In the genomic region with DNA sequence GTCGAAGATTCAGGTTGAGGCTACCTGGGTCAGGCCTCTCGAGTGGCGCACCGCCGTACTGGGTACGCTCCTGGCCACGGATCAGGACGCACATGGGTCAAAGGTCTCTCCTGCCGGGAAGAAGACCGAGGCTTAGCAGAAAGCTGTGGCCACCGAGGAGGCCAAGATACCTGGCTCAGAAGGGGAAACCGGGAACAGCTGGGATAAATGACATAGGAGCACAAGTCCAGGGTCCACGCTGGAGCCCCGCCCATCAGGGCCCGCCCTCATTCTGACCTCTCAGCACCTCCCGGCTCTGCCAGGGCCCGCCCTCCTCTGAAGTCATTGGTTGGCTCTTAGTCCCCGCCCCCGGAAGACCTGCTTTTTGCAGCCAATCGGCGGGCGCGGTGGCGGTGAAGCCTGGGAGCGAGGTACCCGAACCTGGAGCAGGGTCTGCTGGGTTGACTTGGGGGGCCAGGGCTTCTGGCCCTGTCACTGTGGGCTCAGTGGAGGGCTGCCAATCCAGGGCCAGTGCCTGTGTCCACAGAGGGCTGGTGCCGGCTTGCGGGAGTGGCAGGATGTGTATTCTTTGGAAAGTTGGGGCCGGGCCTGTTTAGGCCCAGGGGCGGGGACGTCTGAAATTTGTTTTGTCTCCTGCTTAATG, we compare ENCODE assay signal across 1 mouse cellular context.
TF ChIP-seq lines count a peak whose summit lies in the region.

A gene (plus strand): TSS at position 325 of the 643 bp plus-strand sequence.

TF ChIP-seq in MEL, 35 proteins besides CTCF, POLR2A, EP300 and RAD21 (continued from another document):
- no peak for TF ChIP-seq ZKSCAN1 (IDR thresholded peaks at IDR 0.05; ENCODE audit: low read depth, low read length)
- TF ChIP-seq TAL1 (IDR thresholded peaks at IDR 0.05; ENCODE audit: low read length) = no peak
- no peak for TF ChIP-seq UBTF (IDR thresholded peaks at IDR 0.05; ENCODE audit: borderline replicate concordance, insufficient read depth, low read depth, low read length)
- peak; percentile 42; the same call in 1 of the 2 replicates for TF ChIP-seq MAX (IDR thresholded peaks at IDR 0.05; ENCODE audit: low read length)
- TF ChIP-seq BHLHE40 (IDR thresholded peaks at IDR 0.05; ENCODE audit: borderline replicate concordance, low read depth, low read length) = no peak
- TF ChIP-seq POLR2AphosphoS2 (IDR thresholded peaks at IDR 0.05; ENCODE audit: low read length) = no peak
- no peak for TF ChIP-seq CHD1 (IDR thresholded peaks at IDR 0.05; ENCODE audit: low read depth, low read length)
- TF ChIP-seq USF2 (IDR thresholded peaks at IDR 0.05; ENCODE audit: borderline replicate concordance in 1 of 2, insufficient read depth in 1 of 2, low read depth in 1 of 2, low read length in 2 of 2) = no peak
- no peak for TF ChIP-seq JUND (IDR thresholded peaks at IDR 0.05; ENCODE audit: low read depth, low read length)
- peak; percentile 39; the same call in 1 of the 2 replicates for TF ChIP-seq NELFE (IDR thresholded peaks at IDR 0.05; ENCODE audit: low read depth, low read length)
- peak; percentile 79 for TF ChIP-seq MXI1 (IDR thresholded peaks at IDR 0.05; ENCODE audit: low read depth, low read length)
TF ChIP-seq in MEL: peak in this region for 9.
